Mouse (Mus musculus): Measurements from ENCODE around the gene Sac3d1. TPM values are rescaled to one million over a fixed set of nuclear protein-coding genes. Genes with fewer than 3 reads are reported as not detected.

Sac3d1 gene
- polyA plus RNA-seq, 1 experiment from 2014 or later: 58.8 TPM

DNA sequence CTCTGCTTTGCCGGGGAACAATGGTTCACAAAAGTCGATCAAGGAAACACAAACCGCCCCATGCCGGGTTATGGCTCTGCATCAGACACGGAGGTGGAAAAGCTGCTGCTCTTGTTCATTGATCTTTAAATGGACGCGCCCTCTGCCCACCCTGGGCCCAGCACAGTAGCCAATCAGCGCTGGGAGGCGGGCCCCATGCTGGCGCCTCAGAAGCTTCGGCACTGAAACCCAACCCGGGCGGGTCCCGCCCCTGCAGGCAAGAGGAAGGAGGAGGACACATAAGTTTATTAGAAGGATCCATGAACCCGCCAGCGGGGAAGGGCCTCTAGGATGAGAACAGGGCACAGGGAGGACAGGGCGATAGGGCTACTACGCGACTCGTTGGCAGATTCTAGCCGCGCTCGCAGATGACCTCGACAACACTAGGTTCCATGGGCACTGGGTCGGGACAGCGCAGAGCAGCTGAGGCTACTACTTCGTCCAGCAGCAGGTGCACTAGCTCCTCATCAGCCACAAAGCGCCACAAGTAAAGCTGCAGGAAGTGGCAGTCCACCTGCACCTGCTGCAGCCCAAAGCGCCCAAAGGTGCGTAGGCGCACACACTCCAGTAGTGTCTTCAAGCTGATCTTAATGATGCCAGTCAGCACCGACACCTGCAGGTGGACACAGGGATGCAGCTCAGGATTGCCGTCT lies 50.6 kb downstream of the Sac3d1 start, which contains the start of gene Tm7sf2:
TSS of gene Tm7sf2 (minus strand) at position 650 of the 692 bp plus-strand sequence.
- 10% methylated on average over 33 of the region's 33 CpGs for WGBS
- H3K36me3 ChIP-seq: peaks cover 43% of the 10 kb centered on the region
- peak; percentile 87 for ATAC-seq (ENCODE audit: insufficient number of reproducible peaks, insufficient read depth, low FRiP score, low TSS enrichment, low read depth)

DNA sequence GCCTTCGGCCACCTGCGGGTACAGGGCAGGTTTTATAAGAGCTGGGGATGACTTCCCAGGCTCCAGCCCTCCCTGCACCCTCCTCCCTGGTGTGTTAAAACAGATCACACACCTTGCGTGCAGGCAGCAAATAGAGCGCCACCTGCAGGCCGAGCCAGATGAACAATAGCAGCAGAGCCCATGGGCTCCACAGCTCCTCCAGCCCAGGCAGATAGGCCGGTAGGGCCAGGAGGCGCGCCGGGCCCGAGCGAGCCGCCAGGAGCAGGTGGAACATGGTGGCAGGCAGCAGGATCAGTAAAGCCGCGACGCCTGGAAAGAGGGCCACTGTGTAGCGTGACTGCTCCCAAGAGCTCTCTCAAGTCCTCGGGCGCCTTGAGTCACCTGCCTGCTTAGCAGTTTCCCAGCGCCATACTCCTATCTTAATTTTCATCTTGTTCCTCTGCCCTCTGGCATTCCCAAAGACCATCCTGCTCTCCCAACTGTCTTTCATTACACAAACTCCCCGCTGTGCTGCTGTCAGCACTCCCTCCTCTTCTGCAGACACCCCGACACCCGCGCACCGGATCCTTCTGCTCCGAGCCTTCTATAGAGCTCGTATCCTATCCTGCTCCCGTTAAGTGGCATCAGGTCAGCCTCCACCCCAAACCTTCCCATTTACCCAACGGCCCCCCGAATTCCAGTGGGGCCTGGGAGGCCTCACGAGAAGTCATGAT lies 51.3 kb downstream of the Sac3d1 start:
- peak overlapping the region; percentile 86 for H3K4me2 ChIP-seq
- 1% methylated on average over 30 of the region's 30 CpGs for WGBS
- ATAC-seq (ENCODE audit: insufficient number of reproducible peaks, insufficient read depth, low FRiP score, low TSS enrichment, low read depth): peak; percentile 38; the same call in 1 of the 2 replicates
- peaks cover 30% of the 10 kb centered on the region for H3K4me1 ChIP-seq (replicated peaks)
- H3K27me3 ChIP-seq: no peaks in the 10 kb centered on the region
- peaks cover 38% of the 10 kb centered on the region for H3K36me3 ChIP-seq
- peak overlapping the region; percentile 50 for H3K4me3 ChIP-seq (replicated peaks)
- H3K27ac ChIP-seq: peak overlapping the region; percentile 80
- H3K9ac ChIP-seq (replicated peaks): peak overlapping the region; percentile 62
- no peaks in the 10 kb centered on the region for H3K9me3 ChIP-seq

More for the DNA sequence above, 50.6 kb downstream of the Sac3d1 start, which contains the start of gene Tm7sf2:
- peak within 1 kb of the TSS; percentile 86 for H3K4me2 ChIP-seq
- H3K9me3 ChIP-seq: no peaks in the 10 kb centered on the region
- H3K27ac ChIP-seq: peak within 1 kb of the TSS; percentile 80
- peak within 1 kb of the TSS; percentile 50 for H3K4me3 ChIP-seq (replicated peaks)
- no peaks in the 10 kb centered on the region for H3K27me3 ChIP-seq
- peak within 1 kb of the TSS; percentile 62 for H3K9ac ChIP-seq (replicated peaks)
- peaks cover 23% of the 10 kb centered on the region for H3K4me1 ChIP-seq (replicated peaks)

DNA sequence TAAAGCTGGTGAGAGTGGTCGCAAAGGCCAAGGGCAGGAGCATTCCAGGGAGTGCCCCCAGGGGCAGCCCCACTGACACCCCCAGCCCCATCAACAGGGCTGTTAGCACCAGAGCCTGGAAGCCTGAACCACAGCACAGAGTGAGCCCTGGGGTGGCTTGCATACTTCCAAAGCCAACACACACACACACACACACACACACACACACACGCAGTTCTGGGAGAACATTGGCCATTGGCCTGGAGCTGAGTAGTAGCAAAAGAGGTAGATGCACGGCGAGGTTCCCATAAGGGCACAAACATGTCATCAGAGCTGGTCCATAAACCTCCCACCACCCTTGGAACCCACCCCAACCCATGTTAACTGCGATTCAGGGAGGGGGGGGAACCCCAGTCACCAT lies 51.9 kb downstream of the Sac3d1 start:
- Histone ChIP-seq H3K4me3 (replicated peaks) (peak overlapping the region; percentile 50), H3K9ac (replicated peaks) (peak overlapping the region; percentile 62), H3K36me3 (peaks cover 35% of the 10 kb centered on the region), H3K27ac (peak overlapping the region; percentile 80), H3K4me2 (peak overlapping the region; percentile 86), H3K27me3 (no peaks in the 10 kb centered on the region), H3K4me1 (replicated peaks) (peaks cover 34% of the 10 kb centered on the region), H3K9me3 (no peaks in the 10 kb centered on the region)
- 43% methylated on average over 5 of the region's 5 CpGs for WGBS
- no peak for ATAC-seq (ENCODE audit: insufficient number of reproducible peaks, insufficient read depth, low FRiP score, low TSS enrichment, low read depth)

Other genes with a start within 250 kb of the Sac3d1 start
- 37.2 and 41.4 TPM in 2 replicates for gene Frmd8, start 243.4 kb downstream of the Sac3d1 start, polyA plus RNA-seq (2016; fragmentation: Nextera tagmentation; extraction: Ambion mirVana)
- 1.2 and 2.1 TPM in 2 replicates for gene Slc25a45, start 240.8 kb downstream of the Sac3d1 start, polyA plus RNA-seq (2016; fragmentation: Nextera tagmentation; extraction: Ambion mirVana)
- 5.5 and 6.6 TPM in 2 replicates for gene Tigd3, start 224.5 kb downstream of the Sac3d1 start, polyA plus RNA-seq (2016; fragmentation: Nextera tagmentation; extraction: Ambion mirVana)
- 192 and 199 TPM in 2 replicates for gene Dpf2, start 205.6 kb downstream of the Sac3d1 start, polyA plus RNA-seq (2016; fragmentation: Nextera tagmentation; extraction: Ambion mirVana)
- 2.7 and 3.0 TPM in 2 replicates for gene Cdc42ep2, start 193.8 kb downstream of the Sac3d1 start, polyA plus RNA-seq (2016; fragmentation: Nextera tagmentation; extraction: Ambion mirVana)
- 91.5 and 91.9 TPM in 2 replicates for gene Pola2, start 154.4 kb downstream of the Sac3d1 start, polyA plus RNA-seq (2016; fragmentation: Nextera tagmentation; extraction: Ambion mirVana)
- not detected in 2 replicates for gene Slc22a20, start 132.5 kb downstream of the Sac3d1 start, polyA plus RNA-seq (2016; fragmentation: Nextera tagmentation; extraction: Ambion mirVana)
- gene Capn1, start 102.8 kb downstream of the Sac3d1 start, polyA plus RNA-seq (2016; fragmentation: Nextera tagmentation; extraction: Ambion mirVana): 7.0 and 7.7 TPM in 2 replicates
- 25.1 and 28.0 TPM in 2 replicates for gene Syvn1, start 72.1 kb downstream of the Sac3d1 start, polyA plus RNA-seq (2016; fragmentation: Nextera tagmentation; extraction: Ambion mirVana)
- gene Mrpl49, start 60.9 kb downstream of the Sac3d1 start, polyA plus RNA-seq (2016; fragmentation: Nextera tagmentation; extraction: Ambion mirVana): 76.7 and 79.1 TPM in 2 replicates
- gene Fau, start 60.8 kb downstream of the Sac3d1 start, polyA plus RNA-seq (2016; fragmentation: Nextera tagmentation; extraction: Ambion mirVana): 775 and 779 TPM in 2 replicates
- 33.1 and 39.0 TPM in 2 replicates for gene Znhit2, start 57.5 kb downstream of the Sac3d1 start, polyA plus RNA-seq (2016; fragmentation: Nextera tagmentation; extraction: Ambion mirVana)
- gene Tm7sf2, start 50.3 kb downstream of the Sac3d1 start, polyA plus RNA-seq (2016; fragmentation: Nextera tagmentation; extraction: Ambion mirVana): 24.4 and 26.3 TPM in 2 replicates
- gene Vps51, start 41.4 kb downstream of the Sac3d1 start, polyA plus RNA-seq (2016; fragmentation: Nextera tagmentation; extraction: Ambion mirVana): 67.7 and 72.7 TPM in 2 replicates
- not detected in 2 replicates for gene Tmem262, start 38.6 kb downstream of the Sac3d1 start, polyA plus RNA-seq (2016; fragmentation: Nextera tagmentation; extraction: Ambion mirVana)
- gene Gm28374, start 36.4 kb downstream of the Sac3d1 start, polyA plus RNA-seq (2016; fragmentation: Nextera tagmentation; extraction: Ambion mirVana): 2.7 and 4.1 TPM in 2 replicates
- gene Zfpl1, start 33.7 kb downstream of the Sac3d1 start, polyA plus RNA-seq (2016; fragmentation: Nextera tagmentation; extraction: Ambion mirVana): 71.5 and 75.6 TPM in 2 replicates
- 45.1 and 49.7 TPM in 2 replicates for gene Cdca5, start 33.7 kb downstream of the Sac3d1 start, polyA plus RNA-seq (2016; fragmentation: Nextera tagmentation; extraction: Ambion mirVana)
- gene AC131692.1, start 24.2 kb downstream of the Sac3d1 start, polyA plus RNA-seq (2016; fragmentation: Nextera tagmentation; extraction: Ambion mirVana): 0.56 and 0.82 TPM in 2 replicates
- 0.54 and 0.71 TPM in 2 replicates for gene Naaladl1, start 12.9 kb downstream of the Sac3d1 start, polyA plus RNA-seq (2016; fragmentation: Nextera tagmentation; extraction: Ambion mirVana)
- 33.1 and 33.2 TPM in 2 replicates for gene Snx15, start 9.7 kb upstream of the Sac3d1 start, polyA plus RNA-seq (2016; fragmentation: Nextera tagmentation; extraction: Ambion mirVana)
- not detected in 2 replicates for gene Batf2, start 22.3 kb upstream of the Sac3d1 start, polyA plus RNA-seq (2016; fragmentation: Nextera tagmentation; extraction: Ambion mirVana)
- 78.2 and 83.4 TPM in 2 replicates for gene Arl2, start 22.9 kb upstream of the Sac3d1 start, polyA plus RNA-seq (2016; fragmentation: Nextera tagmentation; extraction: Ambion mirVana)
- not detected in 2 replicates for gene Majin, start 65.7 kb upstream of the Sac3d1 start, polyA plus RNA-seq (2016; fragmentation: Nextera tagmentation; extraction: Ambion mirVana)
- 2.0 and 2.4 TPM in 2 replicates for gene Gpha2, start 107.7 kb upstream of the Sac3d1 start, polyA plus RNA-seq (2016; fragmentation: Nextera tagmentation; extraction: Ambion mirVana)
- gene Ppp2r5b, start 117.2 kb upstream of the Sac3d1 start, polyA plus RNA-seq (2016; fragmentation: Nextera tagmentation; extraction: Ambion mirVana): 22.7 and 23.7 TPM in 2 replicates
- gene Atg2a, start 123.0 kb upstream of the Sac3d1 start, polyA plus RNA-seq (2016; fragmentation: Nextera tagmentation; extraction: Ambion mirVana): 11.1 and 11.2 TPM in 2 replicates
- 71.5 and 71.6 TPM in 2 replicates for gene Ehd1, start 158.1 kb upstream of the Sac3d1 start, polyA plus RNA-seq (2016; fragmentation: Nextera tagmentation; extraction: Ambion mirVana)
- 0.69 and 0.96 TPM in 2 replicates for gene Cdc42bpg, start 187.8 kb upstream of the Sac3d1 start, polyA plus RNA-seq (2016; fragmentation: Nextera tagmentation; extraction: Ambion mirVana)
- 103 and 107 TPM in 2 replicates for gene Men1, start 216.3 kb upstream of the Sac3d1 start, polyA plus RNA-seq (2016; fragmentation: Nextera tagmentation; extraction: Ambion mirVana)
- gene Map4k2, start 222.5 kb upstream of the Sac3d1 start, polyA plus RNA-seq (2016; fragmentation: Nextera tagmentation; extraction: Ambion mirVana): 13.5 and 13.6 TPM in 2 replicates
- gene Sf1, start 245.0 kb upstream of the Sac3d1 start, polyA plus RNA-seq (2016; fragmentation: Nextera tagmentation; extraction: Ambion mirVana): 164 and 171 TPM in 2 replicates

Data from limb, embryonic 12.5 days (tissue).